Mouse (Mus musculus): Measurements from ENCODE around the gene Carmil1.
A peak's percentile ranks its signal among the peaks of the same experiment; 100 is the strongest.

Gene Carmil1

DNA sequence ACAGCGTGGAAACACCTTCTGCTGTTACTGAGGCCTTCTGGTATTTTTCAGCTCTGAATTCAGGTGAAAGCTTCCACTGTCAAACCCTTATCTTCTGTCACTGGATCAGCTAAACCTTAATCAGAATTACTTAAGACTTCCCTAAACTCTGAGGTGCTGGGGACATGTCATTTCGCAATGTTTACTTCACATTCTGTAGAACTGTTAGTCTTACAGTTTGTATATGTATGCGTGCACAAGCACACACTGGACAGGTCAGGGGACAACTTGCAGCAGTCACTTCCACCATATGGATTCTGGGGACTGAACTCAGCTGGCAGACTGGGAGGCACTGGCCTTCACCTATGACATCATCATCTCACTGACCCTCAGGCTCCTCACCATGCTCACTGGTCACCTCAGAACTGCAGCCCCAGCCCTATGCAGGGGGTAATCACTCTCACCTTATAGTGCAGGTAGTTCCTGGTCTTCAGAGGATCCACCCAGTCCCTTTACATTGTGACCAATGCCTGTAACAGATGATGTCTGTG, 60.1 kb downstream of the Carmil1 start:
- DNase-seq (ENCODE audit: extremely low read depth, insufficient read length, low spot score) = no peak

DNA sequence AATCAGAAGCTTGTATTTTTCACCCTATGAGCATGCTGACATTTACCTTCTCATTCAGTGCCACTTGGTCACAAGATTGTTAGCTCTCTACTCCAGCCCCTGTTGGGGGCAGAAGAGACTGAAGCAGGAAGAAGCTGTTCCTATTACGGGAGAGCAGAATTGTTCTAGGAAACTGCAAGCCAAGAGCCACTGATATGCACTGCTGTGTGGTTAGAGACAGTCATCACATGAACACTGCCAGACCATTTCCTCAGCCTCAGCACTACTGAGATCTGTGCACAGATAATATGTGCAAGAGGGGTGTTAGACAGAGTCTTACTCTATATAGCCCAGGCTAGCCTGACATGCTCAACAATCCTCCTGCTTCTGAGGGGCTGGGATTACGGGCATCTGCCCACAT, 69.4 kb downstream of the Carmil1 start:
- no peak for DNase-seq (ENCODE audit: extremely low read depth, insufficient read length, low spot score)

DNA sequence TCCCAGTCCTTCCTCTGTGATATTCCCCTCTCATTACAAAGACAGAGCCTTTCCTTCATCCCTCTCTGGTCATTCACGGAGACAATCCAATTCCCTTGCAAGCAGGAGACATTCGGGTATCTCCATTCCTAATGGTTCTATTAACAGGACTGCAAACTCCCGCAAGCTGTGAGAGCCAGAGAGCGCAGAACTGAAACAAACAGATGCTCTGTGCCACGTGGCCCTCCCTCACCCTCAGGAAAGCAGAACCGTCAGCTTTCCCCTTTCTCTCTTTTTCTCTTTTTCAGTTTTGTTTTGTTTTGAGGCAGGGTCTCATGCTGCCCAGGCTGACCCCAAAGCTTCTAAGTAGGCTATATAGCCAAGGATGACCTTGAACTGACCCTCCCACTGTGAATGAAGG, 74.5 kb downstream of the Carmil1 start:
- no peak for DNase-seq (ENCODE audit: extremely low read depth, insufficient read length, low spot score)

DNA sequence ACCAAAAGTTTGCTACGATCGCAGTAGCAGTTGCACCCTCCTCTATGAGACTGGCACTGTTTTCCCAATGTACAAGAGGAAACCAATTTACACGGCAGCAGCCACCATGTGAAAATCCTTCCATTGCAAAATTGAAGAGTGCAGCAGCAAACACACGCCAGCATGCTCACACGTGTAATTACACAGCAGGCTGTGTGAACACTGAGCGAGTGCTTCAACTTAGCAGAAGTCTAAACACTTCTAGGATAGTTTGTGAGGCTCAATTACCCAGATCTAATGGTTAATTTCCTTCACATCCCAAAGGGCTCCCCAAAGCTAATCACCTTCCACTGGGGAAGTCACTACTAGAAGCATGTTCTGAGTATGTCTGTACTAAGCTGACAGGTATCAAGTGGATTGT, 78.3 kb downstream of the Carmil1 start:
- no peak for DNase-seq (ENCODE audit: extremely low read depth, insufficient read length, low spot score)

DNA sequence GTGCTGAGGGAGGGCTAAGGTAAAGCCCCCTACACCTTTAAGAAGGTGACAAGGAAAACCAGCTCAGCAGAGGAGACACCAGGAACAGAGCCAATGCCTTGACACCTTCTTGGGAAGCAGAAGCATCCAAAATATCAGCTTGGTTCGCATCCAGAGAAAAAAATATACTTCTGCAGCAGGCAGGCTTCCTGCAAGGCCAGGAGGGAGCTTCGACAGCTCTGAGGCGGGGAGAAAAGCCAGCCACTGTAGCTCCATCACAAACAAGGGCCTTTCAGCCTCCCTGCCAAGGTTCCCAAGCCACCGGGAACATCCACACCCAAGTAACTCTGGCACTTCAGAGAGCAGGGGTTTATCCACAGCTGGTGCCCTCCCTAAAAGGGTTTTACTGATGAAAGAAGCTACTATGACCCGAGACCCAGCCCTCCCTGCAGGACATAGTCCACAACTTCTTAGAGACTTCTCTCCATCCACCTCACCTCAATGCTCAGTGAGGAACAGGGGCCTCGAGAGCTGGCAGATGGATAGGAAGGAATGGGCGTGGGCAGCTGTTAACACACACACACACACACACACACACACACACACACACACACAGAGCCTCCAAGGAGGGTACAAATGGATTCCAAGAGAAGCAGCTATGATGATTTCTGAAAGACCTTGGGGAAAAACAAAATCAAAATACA, 80.6 kb downstream of the Carmil1 start:
- no peak for DNase-seq (ENCODE audit: extremely low read depth, insufficient read length, low spot score)

DNA sequence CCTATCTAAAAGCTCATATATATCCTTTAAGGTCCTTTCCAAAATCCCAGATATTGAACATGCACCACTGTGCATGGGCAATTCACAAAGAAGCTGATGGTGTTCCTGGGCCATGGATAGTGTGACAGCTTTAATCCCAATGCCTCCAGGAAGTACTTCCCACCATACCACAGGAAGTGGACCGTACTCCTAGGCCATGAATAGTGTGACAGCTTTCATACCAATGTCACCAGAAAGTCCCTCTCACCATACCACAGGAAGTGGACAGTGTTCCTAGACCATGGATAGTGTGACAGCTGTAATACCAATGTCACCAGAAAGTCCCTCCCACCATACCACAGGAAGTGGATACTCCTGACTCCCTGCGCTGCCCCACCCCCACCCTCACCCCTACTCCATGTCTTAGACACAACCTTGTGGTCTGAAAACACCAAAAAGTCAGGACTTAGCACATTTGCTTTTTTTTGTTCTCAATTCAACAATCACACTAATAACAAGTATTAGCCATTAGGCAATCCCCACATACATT, 82.1 kb downstream of the Carmil1 start:
- no peak for DNase-seq (ENCODE audit: extremely low read depth, insufficient read length, low spot score)

DNA sequence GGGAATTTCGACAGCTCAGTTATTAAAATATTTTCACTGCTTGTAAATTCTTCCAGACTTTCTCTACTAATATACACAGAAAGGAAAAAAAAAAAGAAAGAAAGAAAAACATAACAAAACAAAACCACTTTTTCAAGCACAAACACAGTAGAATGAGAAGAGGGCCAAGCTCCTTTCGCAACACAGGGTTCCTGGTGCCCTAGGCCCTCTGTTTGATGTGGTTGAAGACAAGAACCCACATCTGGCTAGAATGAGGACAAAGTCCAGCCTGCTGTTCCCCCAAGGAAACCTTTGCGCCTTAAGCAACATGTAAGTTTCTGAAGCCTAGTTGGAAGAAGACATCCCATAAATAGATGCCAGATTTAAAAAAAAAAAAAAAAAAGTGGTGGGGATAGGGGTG, 85.2 kb downstream of the Carmil1 start:
- peak; percentile 24 for DNase-seq (ENCODE audit: extremely low read depth, insufficient read length, low spot score)

DNA sequence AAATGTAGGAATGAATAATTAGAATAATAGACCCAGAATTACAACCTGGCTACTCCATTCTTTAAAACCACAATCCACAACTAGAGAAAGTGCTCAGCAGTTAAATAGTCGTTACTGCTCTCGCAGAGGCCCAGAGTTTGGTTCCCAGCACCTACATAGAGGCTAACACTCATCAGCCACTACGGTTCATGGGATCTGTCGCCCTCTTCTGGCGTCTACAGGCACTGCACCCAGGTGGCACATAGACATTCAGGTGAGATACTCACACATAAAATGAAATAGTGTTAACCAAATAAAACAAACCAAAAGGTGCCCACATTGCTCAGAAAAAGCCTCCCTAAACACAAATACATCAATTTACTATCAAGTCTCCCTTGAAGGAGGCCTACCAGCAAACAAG, 86.6 kb downstream of the Carmil1 start:
- no peak for DNase-seq (ENCODE audit: extremely low read depth, insufficient read length, low spot score)

DNA sequence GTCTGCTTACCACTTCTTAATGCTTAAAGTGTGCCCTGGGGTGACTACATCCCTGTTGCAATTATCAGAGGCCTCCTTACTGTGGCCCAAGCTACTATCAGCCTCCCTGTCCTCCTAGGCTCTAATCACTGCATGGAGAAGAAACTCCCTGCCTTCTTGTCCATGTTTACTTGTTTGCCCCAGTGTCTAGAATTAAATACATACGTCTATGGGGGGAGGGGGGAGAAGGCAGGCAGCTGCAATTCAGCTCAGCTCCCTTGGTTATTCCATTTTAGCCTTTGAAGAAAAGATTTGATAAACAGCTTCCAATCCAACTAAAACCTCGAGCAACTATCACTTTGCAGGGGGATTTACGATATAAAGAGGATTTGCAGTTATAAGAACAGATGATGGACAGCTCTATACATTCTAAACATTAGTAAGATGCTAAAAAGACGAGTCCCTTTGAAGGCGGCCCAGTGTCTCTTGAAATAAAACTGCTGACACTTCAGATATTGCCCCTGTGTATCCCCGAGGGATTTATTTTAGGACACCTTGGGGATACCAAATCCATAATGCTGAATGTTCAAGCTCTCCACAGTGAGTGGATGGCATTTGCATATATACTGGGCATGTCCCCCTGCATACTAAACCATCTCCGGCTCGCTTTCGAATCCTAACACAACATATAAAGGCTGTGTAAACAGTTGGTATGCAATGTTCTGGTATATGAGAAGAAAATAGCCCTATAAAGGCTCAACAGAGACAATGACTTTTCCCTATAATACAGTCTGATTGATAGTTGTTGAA, 89.5 kb downstream of the Carmil1 start:
- no peak for DNase-seq (ENCODE audit: extremely low read depth, insufficient read length, low spot score)

DNA sequence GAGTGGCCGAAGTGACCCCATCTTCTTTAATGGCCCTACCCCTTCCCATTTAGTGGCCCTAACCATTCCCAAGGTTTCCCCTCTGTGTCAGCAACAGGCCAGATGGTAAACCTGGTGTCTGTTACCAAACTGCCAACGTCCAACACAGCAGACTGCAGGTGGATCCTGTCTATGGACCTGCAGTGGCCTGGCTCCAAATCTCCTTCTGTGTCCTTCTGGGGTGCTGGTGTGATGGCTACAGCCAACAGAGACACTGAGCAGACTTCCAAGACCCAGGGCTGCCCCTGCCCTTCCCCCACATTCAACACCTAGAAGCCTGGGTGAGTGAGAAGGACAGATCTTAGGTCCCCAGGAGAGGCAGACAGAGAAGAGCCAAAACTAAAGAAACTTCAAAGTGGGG, 93.6 kb downstream of the Carmil1 start:
- no peak for DNase-seq (ENCODE audit: extremely low read depth, insufficient read length, low spot score)

DNA sequence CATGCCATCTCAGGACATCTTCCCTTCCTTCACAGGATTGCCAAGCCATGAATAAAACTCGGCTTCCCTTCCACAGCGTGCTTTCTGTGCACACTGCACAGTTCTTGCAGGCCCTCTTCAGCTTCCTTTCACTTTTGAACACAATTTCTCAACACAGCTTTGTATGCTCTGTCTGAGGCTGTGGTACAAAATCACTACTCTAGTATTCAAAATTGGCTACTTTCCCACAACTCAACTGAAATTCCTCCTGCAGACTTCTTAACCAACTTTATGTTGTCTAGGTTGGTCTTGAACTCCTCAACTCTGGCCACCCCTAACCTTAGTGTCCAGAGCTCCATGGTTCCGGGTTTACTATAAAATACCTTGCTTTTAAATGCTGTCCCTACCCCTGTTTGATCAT, 95.0 kb downstream of the Carmil1 start:
- no peak for DNase-seq (ENCODE audit: extremely low read depth, insufficient read length, low spot score)

DNA sequence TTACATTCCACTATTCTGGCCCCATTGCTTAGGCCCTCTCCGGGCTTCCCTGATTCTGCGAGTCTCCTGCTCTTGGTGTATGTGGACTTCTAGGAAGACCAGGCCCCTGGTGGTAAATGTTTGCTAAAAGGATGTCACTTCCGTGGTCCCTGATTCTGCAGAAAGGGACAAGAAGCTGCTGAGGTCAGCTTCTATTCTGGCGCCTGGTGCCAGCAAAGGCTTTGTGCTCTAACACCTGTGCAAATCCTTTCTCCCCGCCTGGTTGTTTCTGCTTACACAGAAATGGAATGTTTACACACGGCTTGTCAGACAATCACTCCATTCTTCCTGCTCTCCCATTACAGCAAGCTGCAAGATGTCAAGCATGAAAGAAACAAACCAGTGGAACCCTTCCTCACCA, 97.7 kb downstream of the Carmil1 start:
- DNase-seq (ENCODE audit: extremely low read depth, insufficient read length, low spot score) = no peak

DNA sequence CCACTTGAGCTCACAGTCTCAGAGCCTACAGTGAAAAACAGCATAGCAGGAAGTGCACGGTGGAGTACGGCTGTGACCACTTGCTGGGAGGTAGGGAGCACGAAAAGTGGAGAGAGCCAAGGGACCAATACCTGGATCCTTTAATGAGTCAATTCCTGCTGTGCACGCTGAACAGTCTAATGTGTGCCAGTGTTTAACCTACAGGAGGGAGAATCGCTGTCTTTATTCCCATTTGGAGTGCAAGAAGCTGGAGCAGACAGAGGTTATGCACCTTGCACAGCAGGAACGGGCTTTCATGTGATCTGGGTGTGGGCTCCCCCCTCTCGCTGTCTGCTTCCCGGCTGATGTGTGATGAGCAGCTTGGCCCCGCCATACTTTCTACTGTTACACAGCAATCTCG, 101.1 kb downstream of the Carmil1 start:
- no peak for DNase-seq (ENCODE audit: extremely low read depth, insufficient read length, low spot score)

DNA sequence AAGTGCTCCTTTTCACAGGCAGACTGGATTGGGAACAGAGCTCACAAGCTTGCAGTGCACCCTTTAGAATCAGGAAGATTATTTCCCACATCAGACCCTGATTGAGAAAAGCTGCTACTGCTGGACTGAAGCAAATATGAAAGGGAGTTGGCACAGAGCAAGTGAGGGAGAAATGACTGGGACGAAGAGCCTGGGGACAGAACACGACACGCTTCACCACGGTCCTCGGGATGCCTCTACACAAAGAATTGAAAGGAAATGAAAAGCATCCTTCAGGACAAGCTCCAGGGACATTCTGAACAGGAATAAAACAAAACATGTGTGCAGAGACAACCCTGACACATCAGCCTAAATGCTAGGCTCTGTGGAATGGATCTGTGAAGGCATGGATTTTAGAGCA, 103.0 kb downstream of the Carmil1 start:
- no peak for DNase-seq (ENCODE audit: extremely low read depth, insufficient read length, low spot score)

DNA sequence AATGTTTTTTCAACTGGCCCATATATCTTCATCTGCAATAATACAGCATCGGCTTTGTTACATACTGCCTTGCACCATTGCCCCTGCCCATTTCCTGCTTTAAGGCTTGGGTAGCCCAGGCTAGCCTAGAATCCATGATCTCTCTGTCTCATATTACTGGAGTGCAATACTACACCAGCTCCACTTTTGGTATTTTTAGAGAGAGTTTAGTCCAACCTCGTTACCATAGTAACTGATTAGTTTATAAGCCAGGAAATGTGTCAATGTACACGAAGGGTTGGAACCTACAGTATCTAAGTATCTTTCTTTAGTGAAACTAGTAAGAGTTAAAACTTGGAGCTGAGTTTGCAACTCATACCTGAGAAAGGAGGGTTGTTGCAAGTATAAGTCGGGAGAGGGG, 103.8 kb downstream of the Carmil1 start:
- DNase-seq (ENCODE audit: extremely low read depth, insufficient read length, low spot score) = no peak

DNA sequence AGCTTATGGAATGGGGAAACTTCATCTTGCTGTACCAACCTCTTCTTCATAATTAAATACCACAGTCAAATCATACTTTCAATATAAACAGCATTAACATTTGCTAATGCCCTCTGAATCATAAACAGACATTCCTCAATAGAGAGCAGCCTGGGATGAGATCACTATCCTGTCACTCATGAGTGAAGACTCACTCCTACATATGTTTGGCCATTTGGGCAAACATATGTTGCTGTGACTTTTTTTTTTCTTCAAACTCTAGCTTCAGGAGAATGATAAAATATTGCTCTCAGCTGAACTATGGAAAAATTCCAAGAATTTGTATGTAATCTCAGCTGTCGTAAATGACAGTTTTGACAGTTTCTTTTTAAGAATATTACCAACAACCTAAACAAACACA, 110.9 kb downstream of the Carmil1 start:
- DNase-seq (ENCODE audit: extremely low read depth, insufficient read length, low spot score) = no peak

DNA sequence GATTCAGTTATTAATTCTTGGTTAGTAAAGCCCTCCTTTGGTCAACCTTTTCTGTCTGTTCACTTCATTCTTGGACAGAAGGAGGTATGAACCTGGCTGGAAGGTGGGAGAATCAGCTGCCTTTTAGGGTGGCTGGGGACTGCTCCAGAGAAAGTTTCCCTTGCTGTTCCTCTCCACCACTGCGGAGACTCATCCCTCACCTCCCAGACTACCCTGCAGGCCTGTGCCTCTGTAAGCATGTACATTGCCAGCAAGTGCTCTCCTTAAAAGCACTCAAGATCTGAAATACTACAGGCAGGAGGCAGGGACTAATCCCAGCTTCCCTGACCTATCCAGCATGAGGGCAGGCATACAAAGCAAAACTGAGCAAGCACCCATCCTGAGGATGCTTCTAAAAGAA, 117.2 kb downstream of the Carmil1 start:
- DNase-seq (ENCODE audit: extremely low read depth, insufficient read length, low spot score) = no peak

DNA sequence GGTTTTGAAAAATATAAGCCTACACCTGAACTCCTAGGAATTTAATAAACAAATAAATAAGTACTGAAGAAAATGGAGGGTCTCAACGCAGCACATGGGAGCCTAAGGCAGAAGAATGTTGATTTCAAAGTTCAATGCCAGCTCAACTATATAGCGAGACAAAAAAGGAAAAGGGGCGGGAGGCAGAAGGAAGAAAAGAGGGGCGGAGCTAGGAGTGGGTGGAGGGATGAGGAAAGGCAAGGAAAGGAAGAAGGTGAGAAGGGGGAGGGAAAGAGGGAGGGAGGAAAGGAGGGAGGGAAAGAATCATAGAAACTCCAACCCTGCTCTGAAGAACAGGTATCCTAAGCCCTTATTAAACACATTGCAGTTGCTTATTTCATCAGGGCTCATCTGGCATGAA, 119.5 kb downstream of the Carmil1 start:
- no peak for DNase-seq (ENCODE audit: extremely low read depth, insufficient read length, low spot score)

DNA sequence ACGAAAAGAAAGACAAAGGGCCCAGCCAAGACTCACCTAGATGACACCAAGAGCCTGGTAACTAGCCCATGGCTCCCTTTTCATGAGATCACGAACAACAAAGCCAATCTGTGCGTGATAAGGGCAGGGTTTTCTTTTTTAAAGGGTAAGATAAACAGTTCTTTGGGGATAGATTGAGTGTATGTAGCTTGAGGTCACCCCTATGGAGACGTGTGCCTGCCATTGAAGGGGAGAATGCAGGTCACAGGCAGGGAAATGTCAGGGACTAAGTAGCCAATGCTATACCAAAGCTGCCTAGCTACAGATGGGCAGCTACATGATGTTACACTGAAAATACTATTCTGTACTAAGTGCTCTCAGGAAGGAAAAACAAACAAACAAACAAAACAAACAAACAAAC, 120.6 kb downstream of the Carmil1 start:
- DNase-seq (ENCODE audit: extremely low read depth, insufficient read length, low spot score) = no peak

DNA sequence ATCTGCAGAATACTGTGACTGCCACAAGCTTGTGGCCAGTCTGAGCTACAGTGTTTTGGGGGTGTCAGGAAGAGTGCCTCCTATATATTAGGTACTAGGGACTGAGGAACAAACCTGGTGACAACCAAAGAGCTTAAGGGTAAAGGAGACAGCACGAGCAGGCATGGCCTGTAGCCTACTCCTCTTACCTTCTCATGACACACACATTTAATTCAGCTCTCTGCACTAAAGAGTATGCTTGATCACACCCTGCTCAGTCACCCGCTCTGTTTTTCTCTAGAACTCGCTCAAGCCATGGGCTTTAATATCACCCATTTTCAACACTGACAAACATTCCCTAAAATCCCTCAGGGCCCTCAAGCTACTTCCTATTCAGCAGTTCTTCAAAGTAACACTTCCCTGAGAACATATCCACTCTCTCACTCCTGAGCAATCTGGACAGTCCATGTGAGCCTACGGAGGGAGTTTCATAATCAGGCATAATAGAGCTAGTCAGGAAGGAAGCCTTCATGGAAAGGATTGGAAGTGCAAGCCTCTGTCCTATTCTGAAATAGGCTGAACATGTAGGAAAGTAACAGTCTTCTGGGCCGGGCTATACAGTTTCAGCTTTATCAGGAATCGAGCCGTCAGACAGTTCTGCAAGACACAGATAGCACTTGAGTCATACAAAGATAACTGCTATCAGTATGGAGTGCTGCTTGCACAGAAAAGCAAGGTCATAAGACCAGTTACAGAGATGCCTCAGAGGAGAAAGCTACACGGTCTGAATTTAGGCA, 121.2 kb downstream of the Carmil1 start:
- DNase-seq (ENCODE audit: extremely low read depth, insufficient read length, low spot score) = no peak

DNA sequence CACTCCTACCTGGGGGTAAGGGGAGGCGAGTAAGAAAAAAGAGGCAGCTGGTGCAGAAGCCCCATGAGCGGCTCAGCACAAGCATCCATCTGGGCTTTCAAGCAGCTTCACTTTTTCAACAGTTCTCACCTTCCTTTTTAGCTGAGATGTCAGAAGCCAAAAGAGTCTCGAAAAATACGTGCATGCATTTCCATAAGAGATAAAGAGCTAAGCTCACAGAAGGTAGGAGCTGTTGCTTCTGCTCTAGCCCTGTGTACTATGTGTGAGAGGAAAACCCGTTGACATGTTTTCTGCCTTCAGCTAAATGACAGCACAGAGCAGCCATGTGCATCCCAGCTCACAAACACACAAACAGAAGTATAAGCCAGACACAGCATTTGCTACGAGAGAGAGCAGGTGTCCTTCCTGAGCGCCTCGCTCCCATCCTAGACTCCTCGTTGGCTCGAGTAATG, 123.0 kb downstream of the Carmil1 start:
- no peak for DNase-seq (ENCODE audit: extremely low read depth, insufficient read length, low spot score)
